Mouse (Mus musculus) macrophage (primary cell): Measurements from ENCODE around the gene Olfr131. TPM values are rescaled to one million over a fixed set of nuclear protein-coding genes. Genes with fewer than 3 reads are reported as not detected.
"Not testable (repeated sequence)": the region's sequence is repeated elsewhere in the genome, so short reads cannot be mapped to it uniquely, and the experiment has no call there.

Experiments used
- H3K27ac ChIP-seq: fragments of 350-480 bp; formaldehyde crosslinking; 2 replicates; pipeline ENCODE4 v1.9.0; 2021
- H3K36me3 ChIP-seq: fragments of 350-480 bp; formaldehyde crosslinking; 2 replicates; pipeline ENCODE4 v1.9.0; 2021; ENCODE audit errors: inconsistent target
- H3K4me3 ChIP-seq: fragments of 350-480 bp; formaldehyde crosslinking; 2 replicates; pipeline ENCODE4 v1.9.0; 2021; ENCODE audit errors: inconsistent target
- H3K79me2 ChIP-seq: fragments of 350-480 bp; formaldehyde crosslinking; 2 replicates; pipeline ENCODE4 v1.9.0; 2021; ENCODE audit errors: inconsistent target
- WGBS: methylation state at CpG from one replicate; pipeline ENCODE4 v1.1.7; 2026; ENCODE audit warnings: inconsistent platforms; ENCODE audit not compliant: missing documents; 5-methylcytosine and 5-hydroxymethylcytosine counted together
- polyA plus RNA-seq: library from polyadenylated mRNA; stranded (reverse); fragments of 250-400 nt; gene quantifications from 3 replicates; pipeline ENCODE4 v1.2.4, GENCODE M21; 2018; ENCODE audit warnings: inconsistent platforms
- total RNA-seq, 78 experiments: library from RNA; depleted of rRNA; stranded (reverse); fragments of 250-400 nt; gene quantifications; 1 replicate in 9 of 78; 2 replicates in 24 of 78; 3 replicates in 43 of 78; 4 replicates in 2 of 78; pipeline ENCODE4 v1.2.4; 2018; ENCODE audit warnings: inconsistent platforms in 56 of 78

The Olfr131 gene
- not detected for total RNA-seq (2018; cell fraction: chromatin; rRNA removed)
- not detected for total RNA-seq (2018; cell fraction: cytosol; rRNA removed)
- total RNA-seq (2018; cell fraction: nucleus; rRNA removed) = not detected
- not detected in 3 replicates for polyA plus RNA-seq

DNA sequence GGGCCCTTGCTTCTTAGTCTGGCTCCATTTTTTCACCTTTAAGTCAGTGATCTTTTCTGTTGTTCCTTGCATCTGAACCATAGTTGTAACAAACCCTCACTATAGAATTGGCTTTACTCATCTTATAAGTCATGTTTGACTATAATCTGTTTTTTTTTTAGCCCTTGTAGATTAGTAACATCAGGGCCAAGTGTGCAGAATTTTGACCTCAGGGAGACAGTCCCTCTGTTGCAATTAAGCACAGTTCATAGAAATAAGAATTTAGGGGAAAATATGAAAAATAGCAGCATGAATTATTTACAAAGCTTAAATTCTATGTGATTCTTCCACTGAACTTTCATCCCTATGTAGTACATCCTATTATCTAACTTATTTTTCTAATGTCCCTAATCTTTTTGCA is at the start of gene Olfr131:
Olfr131 (minus strand) TSS at position 101 of the 400 bp plus-strand sequence.
- Histone ChIP-seq H3K36me3 (no peaks in the 10 kb centered on the region; the same call in 1 of the 2 replicates), H3K79me2 (no peaks in the 10 kb centered on the region), H3K27ac (no peak within 1 kb of the TSS), H3K4me3 (no peak within 1 kb of the TSS)

DNA sequence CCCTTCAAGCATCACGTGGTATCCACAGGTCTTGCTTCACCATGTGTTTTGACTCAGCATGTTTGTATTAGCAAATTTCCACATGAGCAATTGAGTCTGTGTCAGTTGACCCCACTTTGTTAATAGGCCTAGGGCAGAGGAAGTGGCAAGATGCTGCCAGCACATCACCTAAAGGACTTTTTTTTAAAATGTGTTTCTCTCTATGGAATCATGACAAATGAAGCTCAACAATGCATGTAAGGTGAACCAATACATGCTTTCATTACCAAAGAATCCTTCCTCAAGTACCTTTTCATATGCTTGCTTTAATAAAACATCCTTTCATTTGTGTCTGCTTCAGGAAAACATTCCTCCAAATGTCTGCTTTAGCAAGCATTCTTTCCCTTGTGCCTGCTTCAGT is 45.9 kb upstream of the Olfr131 start, which contains the start of gene Olfr132:
Olfr132 (minus strand) TSS at position 101 of the 400 bp plus-strand sequence.
- Histone ChIP-seq H3K36me3 (no peaks in the 10 kb centered on the region), H3K79me2 (no peaks in the 10 kb centered on the region), H3K4me3 (no peak within 1 kb of the TSS), H3K27ac (no peak within 1 kb of the TSS)
- 77% methylated on average over 1 of the region's 1 CpGs for WGBS

- WGBS = 86% methylated on average over 2 of the region's 3 CpGs
- H3K4me3 ChIP-seq, H3K36me3 ChIP-seq, H3K79me2 ChIP-seq, H3K27ac ChIP-seq: not testable (repeated sequence)
Observed at GRCm38 (mm10) chr17:38125371-38125770, 36.9 kb upstream of the Olfr131 start.

DNA sequence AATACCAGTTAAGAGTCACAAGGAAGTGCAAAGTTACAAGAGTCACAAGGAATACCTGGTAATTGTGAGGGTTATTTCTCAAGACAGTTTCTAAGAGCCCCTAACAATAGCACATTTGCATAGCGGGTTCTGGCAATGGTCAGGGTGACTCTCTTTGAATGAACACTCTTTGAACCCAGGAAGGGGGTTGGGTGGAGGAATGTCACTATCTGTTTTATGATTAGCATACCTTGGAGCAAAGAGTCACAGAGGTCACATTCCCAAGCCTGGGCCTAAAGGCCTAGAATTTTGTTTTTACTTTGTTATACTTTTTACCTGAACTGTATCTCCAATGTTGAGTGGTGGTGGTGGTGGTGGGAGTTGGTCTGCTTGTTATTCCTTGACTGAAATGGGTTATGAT is 35.7 kb upstream of the Olfr131 start:
- 83% methylated on average over 1 of the region's 1 CpGs for WGBS
- H3K36me3 ChIP-seq, H3K4me3 ChIP-seq, H3K79me2 ChIP-seq, H3K27ac ChIP-seq: not testable (repeated sequence)

DNA sequence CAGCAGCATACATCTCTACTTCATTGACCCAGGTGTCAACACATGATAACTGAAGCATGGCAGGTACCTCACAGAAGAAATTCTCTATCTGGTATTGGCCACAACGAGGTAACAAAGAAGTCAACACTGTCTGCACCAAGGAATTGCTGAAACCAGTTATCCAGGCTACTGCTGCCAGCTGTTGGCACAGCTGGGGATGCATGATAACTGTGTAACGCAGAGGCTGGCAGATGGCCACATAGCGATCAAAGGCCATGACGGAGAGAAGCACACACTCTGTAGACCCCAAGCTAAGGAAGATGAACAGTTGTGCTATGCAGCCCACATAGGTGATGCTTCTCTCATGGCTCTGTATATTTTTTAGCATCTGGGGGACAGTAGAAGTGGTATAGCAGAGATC is 6.1 kb downstream of the Olfr131 start:
- H3K4me3 ChIP-seq = no peak overlapping the region
- no peaks in the 10 kb centered on the region for H3K36me3 ChIP-seq
- 87% methylated on average over 4 of the region's 4 CpGs for WGBS
- H3K79me2 ChIP-seq = no peaks in the 10 kb centered on the region
- H3K27ac ChIP-seq = no peak overlapping the region

GRCm38 (mm10) chr17:38063621-38064020 is 24.9 kb downstream of the Olfr131 start, which contains the start of gene Olfr130:
Olfr130 (plus strand) TSS chr17:38063921.
- WGBS = 93% methylated on average over 1 of the region's 1 CpGs
- Histone ChIP-seq H3K4me3 (no peak within 1 kb of the TSS), H3K79me2 (no peaks in the 10 kb centered on the region), H3K27ac (no peak within 1 kb of the TSS), H3K36me3 (no peaks in the 10 kb centered on the region)

DNA sequence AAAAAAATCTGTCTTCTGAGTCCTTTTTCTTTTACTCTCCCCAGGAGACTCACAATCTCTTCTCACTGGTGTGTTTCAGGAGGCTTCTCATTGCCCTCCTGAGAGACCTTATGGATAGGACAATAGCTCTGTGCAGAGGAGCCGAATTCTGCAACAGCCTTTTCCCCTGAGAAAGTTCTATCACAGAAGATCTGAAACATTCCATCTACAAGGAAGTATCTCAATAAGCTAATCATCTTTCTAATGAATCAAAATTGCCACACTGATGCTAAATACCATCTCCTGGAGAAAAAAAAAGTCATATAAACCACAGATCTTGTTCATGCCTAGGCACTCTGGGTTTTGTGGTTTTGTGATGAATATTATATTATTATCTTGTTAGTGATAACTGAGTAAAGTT is 28.5 kb downstream of the Olfr131 start, which contains the start of gene Olfr129:
Olfr129 (minus strand) TSS at position 101 of the 400 bp plus-strand sequence.
- H3K79me2 ChIP-seq = no peaks in the 10 kb centered on the region
- no peak within 1 kb of the TSS for H3K4me3 ChIP-seq
- no peak within 1 kb of the TSS for H3K27ac ChIP-seq
- 70% methylated on average over 1 of the region's 1 CpGs for WGBS
- H3K36me3 ChIP-seq = no peaks in the 10 kb centered on the region

Other genes with a start within 250 kb of the Olfr131 start
- not detected in 3 replicates for gene Olfr126, start 241.2 kb downstream of the Olfr131 start, polyA plus RNA-seq
- not detected in 3 replicates for gene Olfr127, start 188.3 kb downstream of the Olfr131 start, polyA plus RNA-seq
- gene Olfr128, start 168.1 kb downstream of the Olfr131 start, polyA plus RNA-seq = not detected in 3 replicates
- not detected in 3 replicates for gene Olfr761, start 135.6 kb downstream of the Olfr131 start, polyA plus RNA-seq
- gene Olfr129, start 28.6 kb downstream of the Olfr131 start, polyA plus RNA-seq = not detected in 3 replicates
- gene Olfr130, start 24.8 kb downstream of the Olfr131 start, polyA plus RNA-seq = not detected in 3 replicates
- not detected in 3 replicates for gene Olfr132, start 45.8 kb upstream of the Olfr131 start, polyA plus RNA-seq
- not detected in 3 replicates for gene Olfr133, start 56.6 kb upstream of the Olfr131 start, polyA plus RNA-seq
- not detected in 3 replicates for gene Olfr134, start 82.7 kb upstream of the Olfr131 start, polyA plus RNA-seq
- not detected in 3 replicates for gene Olfr135, start 115.6 kb upstream of the Olfr131 start, polyA plus RNA-seq
- gene Olfr138, start 172.3 kb upstream of the Olfr131 start, polyA plus RNA-seq = not detected in 3 replicates
- not detected in 3 replicates for gene Olfr137, start 218.9 kb upstream of the Olfr131 start, polyA plus RNA-seq
- not detected in 3 replicates for gene Olfr136, start 241.1 kb upstream of the Olfr131 start, polyA plus RNA-seq